Mouse (Mus musculus) CD4-positive, CD25-positive, alpha-beta regulatory T cell, adult 4 months (primary cell): ENCODE data around the gene Wdr70. TPM values are rescaled to one million over a fixed set of nuclear protein-coding genes. Genes with fewer than 3 reads are reported as not detected.

Experiments used
- ATAC-seq: one replicate; pipeline ENCODE4 v1.8.0; 2017
- polyA plus RNA-seq, 2 experiments: library from polyadenylated mRNA; unstranded; fragments of 100-300 nt; shearing (Covaris generic); gene quantifications; one replicate each; pipeline ENCODE4 v1.2.1; 2017

The Wdr70 gene
- polyA plus RNA-seq, 2 experiments from 2014 or later: 32.5 to 37.0 TPM

DNA sequence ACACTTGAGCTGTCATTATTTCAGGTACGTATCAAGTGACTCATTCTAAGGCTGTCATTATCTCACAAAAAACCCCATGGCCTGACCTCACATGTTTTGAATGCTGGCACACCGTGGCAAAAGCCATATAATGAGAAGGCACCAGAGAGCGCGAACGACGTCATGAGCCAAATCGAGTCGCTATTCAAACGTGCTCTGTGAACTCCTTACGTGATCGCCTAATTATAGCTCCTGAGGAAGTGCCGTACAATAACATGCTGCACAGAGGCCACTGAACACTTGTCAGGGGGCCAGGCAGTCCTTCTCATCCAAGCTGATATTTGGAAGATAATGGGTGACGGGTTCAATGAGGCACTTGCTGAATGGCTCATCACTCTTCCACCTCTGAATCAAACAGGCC lies 241.6 kb downstream of the Wdr70 start:
- ATAC-seq: no peak

DNA sequence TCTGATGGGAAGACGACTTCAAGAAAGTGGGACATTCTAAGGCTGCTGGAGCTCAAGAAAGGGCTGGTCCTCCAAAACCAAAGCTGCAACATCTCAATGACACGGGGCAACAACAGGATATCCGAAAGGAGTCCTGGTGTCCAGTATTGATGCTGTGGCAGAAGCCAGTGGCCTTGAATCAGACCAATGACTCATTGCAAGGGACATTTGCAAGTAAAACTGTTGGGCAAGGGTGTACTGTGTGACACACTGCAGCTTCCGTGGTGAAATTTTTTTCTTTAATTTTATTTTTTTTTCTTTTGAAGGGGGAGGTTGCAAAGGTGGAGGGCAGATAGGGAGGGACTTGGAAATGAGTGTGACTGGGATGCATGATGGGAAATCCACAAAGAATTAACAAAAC lies 256.6 kb downstream of the Wdr70 start:
- ATAC-seq: no peak

DNA sequence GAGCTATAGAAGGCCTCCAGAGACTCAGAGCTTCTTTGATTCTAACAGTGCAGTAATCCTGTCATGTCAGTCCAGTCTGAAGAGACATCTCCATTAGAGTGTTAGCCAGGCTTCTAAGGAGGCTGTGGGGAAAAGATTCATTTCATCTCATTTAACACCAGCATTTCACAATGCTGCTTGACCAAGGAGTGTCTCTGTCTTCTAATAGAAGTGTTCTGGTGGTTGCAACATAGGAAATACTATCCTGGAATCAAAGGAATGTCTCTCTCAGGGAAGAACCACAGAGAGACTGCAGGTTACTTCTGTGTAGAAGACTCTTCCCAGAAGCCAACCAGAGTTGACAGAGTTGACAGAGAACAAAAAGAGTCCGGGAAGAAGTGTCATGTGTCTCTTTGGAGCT lies 257.3 kb downstream of the Wdr70 start:
- no peak for ATAC-seq

DNA sequence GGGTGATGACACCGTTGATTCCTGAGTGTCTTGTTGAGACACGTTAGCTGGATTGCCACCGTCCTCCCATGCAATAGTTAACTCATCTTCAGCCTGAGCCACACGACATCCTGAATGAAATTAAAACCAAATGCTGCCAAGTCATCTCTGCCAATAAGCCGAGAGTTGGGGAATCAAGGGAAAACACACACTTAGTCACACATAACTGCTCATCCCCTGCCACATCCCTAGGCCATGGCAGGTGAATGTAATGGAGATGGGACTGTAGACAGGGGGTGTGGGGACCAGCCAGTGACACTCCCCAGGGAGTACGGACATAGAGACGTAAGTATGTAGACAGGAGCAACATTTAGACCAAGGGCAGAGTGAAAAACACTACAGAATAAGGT lies 260.1 kb downstream of the Wdr70 start:
- no peak for ATAC-seq

- no peak for ATAC-seq
Measured at GRCm38 (mm10) chr15:7838060-7838920, 260.7 kb downstream of the Wdr70 start.

DNA sequence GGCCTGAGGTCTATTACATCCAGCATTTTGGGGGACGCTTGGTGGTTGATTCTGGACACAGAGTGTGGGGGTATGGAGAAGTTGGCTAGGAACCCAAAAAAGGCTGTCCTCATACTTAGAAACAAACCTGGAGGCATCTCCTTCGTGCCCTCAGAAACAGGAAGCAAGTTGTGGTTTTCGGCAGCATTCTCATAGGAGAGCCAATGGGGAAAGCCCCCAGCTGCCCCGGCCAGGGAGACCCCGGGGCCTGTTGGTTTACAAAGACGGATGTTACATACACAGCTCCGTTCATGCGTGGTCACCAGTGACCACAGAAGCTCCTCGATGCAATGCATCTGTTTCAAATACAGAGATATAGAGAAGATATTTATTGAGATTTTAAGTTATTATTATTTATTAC lies 263.6 kb downstream of the Wdr70 start:
- no peak for ATAC-seq

DNA sequence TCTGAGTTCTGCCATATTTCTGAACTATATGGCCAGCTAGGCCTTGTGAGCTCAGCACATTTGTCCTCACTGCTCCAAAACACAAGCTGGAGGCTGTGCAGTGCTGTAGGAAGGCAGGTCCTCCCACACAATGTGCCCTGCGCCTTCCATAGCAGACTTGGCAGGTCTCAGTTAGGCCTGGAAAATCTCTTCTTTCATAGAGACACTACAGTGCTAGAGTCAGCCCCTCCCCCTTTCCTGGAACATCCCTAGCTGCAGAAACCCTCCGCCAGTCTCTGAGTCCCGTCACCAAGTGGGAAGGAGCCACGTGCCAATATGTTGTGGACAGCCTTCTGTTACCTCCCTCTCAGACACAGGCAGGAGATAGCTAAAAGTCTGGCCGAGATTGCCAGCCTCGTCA lies 273.5 kb downstream of the Wdr70 start:
- no peak for ATAC-seq

- no peak for ATAC-seq
Measured at GRCm38 (mm10) chr15:7823886-7824285, 275.1 kb downstream of the Wdr70 start.

Other genes starting within 250 kb of the Wdr70 start
- gene Nup155, start 10.1 kb upstream of the Wdr70 start, polyA plus RNA-seq: 10 to 100 TPM in 1 of 2 experiments, 1 to 10 TPM in 1; 8.1 to 11.5 TPM
- 10 to 100 TPM; 12.7 to 15.2 TPM for gene Cplane1, start 69.9 kb upstream of the Wdr70 start, polyA plus RNA-seq